Mouse (Mus musculus): ENCODE data around the gene Eps8l2.
A peak's percentile ranks its signal among the peaks of the same experiment; 100 is the strongest.

Gene Eps8l2

DNA sequence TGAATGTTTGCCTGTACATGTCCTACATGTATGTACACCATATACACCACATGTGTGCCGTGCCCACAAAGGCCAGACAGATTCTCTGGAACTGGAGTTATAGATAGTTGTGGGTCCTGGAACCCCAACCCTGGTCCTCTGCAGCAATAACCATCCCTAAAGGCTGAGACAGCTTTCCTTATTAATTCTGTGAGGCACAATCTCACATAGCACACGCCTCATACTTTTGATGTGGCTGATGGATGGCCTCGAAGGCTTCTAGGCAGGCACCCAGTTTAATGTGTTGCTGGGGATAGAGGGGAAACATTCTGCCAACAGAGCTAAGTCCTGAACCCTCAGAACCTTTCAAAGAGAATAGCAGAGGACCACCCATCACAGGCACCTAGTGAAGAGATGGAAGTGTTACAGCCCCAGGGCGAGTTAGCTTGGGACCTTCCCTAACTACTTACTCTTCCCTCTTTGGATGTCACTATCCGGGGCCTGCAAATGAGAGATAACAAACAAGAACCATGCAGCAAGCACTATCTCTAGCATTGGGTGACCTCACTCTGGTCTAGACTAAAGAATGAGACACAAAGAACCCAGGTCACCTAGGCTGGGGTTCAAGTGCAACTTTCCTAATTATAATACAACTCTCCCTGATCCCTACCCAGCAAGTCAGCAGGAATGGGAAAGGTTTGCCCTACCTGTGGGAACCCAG lies 25.8 kb downstream of the Eps8l2 start:
- DNase-seq (ENCODE audit: low read depth, low spot score): no peak

DNA sequence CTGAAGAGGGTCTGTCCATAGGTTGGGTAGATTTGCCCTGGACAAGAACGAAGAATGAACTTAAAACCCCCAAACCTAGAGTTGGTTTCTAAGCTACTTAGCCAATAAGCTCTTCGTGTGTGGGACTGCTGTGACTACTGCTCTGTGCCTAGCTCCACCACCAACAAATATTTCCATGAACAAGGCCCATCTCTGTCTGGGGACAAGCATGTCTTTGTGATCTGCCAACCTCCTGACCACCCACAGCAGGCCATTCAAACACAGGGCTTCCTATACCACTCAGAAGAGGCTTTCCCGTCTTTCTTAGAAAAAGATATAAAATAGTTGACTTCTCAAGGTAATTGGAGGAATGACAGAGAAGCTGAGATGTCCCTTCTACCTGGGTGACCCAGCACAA lies 26.4 kb downstream of the Eps8l2 start:
- peak; percentile 69 for DNase-seq (ENCODE audit: low read depth, low spot score)

DNA sequence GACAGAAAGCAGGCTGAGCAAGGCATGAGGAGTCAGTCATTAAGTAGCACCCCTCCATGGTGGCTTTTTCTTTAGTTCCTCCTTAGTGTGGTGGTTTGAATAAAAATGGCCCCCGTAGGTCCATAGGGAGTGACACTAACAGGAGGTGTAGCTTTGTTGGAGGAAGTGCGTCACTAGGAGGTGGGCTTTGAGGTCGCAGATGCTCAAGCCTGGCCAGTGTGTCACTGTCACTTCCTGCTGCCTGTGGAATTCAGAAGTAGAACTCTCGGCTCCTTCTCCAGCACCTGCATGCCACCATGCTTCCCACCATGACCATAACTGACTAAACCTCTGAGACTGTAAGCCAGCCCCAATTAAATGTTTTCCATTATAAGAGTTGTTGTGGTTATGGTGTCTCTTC lies 28.7 kb downstream of the Eps8l2 start:
- DNase-seq (ENCODE audit: low read depth, low spot score): no peak

DNA sequence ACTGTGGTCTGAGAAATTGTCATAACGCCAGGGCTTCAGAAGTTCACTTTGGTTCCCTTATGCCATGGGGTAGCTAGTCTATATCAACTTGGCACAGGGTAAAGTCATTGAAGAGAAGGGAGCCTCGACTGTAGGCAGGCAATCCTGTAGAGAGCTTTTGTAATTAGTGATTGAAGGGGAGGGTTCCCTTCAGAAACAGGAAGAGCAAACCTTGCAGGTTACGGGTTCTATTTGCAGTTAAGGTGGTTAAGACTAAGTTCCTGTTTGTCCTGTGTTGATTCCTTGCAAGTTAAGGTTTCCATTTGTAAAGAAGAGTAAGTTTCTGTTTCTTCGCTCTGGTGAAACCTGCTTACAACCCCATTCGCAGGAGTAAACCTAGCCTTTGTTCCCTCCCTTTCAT lies 31.2 kb downstream of the Eps8l2 start:
- no peak for DNase-seq (ENCODE audit: low read depth, low spot score)

DNA sequence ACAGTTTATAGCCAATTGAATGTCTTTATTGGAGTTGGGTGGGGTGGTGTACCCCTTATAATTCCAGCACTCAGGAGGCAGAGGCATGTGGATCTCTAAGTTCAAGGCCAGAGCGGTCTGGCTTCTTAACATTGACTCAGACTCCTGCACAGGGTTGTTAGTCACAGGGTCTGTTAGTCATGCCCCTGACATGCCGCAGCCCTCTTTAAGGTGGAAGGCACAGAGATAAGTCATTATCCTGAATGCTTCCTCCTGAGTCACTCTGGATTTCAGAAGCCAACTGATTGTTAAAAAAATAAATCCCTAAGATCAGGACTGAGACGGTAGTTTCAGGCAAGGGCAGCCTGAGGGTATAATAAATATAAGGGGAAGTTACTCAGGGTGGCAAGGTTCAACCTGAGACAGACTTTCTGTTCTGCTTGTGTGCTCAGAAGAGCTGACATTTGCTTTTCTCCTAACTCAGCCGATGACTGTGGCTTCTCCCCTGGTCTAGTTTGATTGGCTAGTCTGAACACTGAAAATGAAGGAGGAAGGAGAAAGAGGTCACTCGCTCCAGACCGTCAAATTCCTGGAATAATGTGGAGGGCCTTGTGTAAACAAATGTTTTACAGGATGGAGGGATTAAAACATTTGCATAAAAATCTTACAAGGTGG lies 33.4 kb downstream of the Eps8l2 start:
- DNase-seq (ENCODE audit: low read depth, low spot score): no peak

DNA sequence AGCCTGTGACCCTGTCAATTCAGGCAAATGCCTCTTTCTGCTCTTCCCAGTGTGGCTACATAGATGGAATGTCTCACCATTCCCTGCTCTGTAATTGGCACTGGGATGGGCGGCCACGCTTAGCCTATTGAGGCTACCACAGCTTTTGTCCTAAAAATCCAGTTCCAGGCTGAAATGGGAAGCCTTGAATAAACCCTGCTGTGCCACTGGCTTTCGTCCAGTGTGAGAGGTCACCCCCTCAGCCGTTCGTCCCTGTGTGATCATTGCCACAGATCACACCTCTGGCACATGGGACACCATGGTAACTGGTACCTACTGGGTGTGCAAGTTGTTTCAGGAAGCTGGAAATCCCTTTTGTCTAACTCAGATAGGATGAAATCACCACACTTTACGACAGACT lies 34.9 kb downstream of the Eps8l2 start:
- DNase-seq (ENCODE audit: low read depth, low spot score): no peak

DNA sequence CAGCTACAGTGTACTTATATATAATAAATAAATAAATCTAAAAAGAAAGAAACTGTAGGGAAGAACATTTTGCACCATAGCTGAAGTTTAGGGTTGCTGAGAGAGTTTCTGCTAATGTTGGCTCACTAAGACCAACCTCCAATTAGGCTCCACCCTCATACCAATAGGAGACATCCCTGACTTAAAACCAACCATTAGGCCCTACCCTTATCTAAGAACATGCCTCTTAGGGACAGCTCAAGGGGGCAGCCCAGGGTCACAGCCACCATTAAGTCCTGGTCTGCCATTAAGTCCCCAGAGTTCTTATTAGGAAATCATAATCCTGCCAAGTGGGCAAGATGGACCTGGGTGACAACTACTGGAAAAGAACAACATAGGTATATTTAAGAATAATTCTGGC lies 35.7 kb downstream of the Eps8l2 start:
- no peak for DNase-seq (ENCODE audit: low read depth, low spot score)

DNA sequence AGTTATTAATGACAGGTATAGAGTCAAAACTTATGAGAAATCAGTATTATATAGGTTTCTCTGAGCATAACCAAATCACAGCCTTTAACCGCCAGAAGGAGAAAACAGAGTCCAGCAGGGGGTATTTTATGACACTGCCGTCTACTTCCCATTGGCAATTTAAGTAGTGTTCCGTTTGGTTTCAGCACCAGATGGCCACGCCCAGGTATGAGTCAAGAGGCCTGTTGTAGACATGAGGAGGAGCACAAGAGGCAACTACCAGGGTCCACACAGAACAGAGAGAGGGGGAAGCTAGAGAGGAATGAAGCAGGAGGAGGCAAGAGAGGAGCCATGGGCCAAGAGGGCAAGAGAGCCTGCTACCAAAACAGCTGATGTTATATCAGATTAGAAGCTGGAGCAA lies 40.9 kb downstream of the Eps8l2 start:
- DNase-seq (ENCODE audit: low read depth, low spot score): no peak

DNA sequence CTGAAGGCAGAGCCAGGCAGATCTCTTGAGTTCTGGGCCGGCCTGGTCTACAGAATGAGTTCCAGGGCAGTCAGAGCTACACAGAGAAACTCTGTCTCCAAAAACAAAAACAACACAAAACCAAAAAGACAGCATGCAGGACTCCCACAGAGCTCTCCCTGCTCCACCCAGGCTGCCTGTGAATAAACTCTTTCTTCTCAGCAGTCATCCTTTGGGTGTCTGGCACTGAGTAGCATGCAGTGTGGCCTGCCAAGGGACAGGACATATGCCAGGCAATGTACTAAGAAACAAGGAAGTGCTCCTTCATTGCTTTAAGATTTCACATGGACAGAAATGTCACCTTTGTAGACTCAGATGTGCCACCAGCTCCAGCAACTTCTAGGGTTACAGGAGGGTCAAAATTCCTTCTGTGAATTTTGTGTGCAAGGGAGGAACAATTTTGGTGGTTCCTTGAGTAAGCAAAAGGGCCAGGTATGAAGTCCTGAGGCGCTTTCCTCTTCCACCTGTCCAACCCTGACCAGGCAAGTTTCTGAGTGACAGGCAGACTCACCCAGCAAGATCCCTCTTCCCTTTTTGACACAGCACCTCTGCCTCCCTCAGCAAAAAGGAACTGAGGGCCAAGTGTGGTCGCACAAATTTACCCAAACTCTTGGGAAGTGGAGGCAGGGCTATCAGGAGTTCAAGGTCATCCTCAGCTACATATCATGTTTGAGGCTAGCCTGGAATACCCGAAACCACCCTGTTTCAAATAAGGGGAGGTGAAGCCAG lies 42.6 kb downstream of the Eps8l2 start:
- DNase-seq (ENCODE audit: low read depth, low spot score): no peak

DNA sequence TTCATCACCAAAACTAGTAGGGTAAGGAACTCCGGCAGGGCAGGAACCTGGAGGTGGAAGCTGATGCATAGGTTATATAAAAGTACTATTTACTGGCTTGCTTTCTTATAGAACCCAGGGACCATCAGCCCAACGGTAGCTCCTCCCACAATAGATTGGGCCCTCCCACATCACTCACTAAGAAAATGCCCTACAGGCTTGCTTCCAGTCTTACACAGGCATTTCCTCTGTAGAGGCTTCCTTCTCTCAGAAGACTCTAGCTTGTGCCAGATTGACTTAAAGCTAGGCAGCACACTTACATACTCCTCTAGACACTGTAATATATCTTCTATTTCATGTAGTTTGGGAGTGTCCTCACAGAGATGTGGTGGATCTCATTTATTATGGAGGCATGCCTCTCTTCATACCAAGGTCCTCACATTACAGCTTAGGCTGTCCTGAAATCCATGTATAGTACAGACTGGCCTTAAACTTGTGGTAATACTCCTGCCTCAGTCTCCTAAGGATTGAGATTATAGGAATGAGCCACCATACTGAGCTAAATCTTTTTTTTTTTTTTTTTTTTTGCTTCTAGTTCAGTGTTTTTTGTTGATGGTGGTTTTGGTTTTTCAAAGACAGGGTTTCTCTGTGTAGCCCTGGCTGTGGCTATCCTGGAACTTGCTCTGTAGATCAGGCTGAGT lies 49.3 kb downstream of the Eps8l2 start:
- no peak for DNase-seq (ENCODE audit: low read depth, low spot score)

DNA sequence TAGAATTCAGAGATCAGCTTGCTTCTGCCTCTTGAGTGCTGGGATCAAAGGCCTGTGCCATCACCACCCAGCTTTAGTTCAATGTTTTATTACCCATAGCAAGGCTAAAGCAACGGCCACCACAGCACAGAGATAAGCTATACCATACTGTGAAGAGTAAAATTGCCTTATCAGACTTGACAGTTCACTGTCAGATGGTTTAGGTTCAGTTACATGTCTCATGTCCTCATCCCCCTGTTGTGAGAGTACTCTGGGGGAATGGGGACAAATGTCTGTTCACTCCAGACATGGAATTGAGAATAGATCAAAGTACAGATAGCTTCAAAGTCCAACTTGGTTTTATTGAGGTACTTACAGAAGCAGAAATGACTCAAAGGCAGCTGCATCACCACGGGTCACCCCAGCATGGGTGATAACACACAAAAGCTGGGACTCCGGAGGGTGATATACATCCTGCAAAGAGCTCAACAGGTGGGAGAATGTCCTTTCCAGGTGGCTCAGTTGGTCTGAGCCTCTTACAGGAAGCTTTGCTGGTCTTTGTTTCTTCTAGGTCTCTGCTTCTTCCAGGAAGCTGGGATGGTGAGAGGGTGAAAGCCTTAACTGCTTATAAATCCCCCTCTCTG lies 49.9 kb downstream of the Eps8l2 start:
- DNase-seq (ENCODE audit: low read depth, low spot score): no peak

DNA sequence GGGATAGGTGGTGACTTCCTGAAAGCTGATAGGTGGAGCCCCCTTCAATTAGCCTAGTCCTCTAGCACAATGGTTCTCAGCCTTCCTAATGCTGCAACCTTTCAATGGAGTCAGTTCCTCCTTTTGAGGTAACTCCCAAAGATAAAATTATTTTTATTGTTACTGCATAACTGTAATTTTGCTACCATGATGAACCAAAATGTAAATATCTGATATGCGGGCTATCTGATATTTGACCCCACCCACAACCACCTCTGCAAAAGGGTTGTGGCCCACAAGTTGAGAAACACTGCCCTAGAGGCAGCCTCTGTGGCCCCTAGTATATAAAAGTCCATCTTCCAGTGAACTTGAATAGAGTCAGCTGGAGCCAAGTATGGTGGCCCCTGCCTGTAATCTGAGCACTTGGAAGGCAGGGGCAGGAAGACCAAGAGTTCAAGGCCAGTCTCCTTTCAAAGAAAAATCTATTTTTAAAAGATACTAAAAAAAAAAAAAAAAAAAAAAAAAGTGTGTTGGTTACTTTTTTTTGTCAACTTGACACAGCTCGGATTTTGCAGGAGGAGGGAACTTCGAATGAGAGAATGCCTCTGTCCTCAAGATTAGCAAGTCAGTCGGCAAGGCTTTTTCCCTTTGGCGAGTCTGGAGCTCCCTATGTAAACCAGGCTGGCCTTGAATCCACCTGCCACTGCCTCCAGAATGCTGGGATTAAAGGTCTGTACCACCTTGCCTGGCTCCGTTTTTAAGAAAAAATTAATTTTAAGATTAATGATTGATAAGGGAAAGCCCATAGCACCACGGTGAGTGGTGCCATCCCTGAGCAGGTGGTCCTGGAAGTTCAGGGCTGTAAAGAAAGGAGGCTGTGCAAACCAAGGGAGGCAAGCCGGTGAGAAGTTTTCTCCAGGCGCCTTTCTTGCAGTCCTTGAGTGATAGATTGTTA lies 51.9 kb downstream of the Eps8l2 start:
- DNase-seq (ENCODE audit: low read depth, low spot score): no peak

DNA sequence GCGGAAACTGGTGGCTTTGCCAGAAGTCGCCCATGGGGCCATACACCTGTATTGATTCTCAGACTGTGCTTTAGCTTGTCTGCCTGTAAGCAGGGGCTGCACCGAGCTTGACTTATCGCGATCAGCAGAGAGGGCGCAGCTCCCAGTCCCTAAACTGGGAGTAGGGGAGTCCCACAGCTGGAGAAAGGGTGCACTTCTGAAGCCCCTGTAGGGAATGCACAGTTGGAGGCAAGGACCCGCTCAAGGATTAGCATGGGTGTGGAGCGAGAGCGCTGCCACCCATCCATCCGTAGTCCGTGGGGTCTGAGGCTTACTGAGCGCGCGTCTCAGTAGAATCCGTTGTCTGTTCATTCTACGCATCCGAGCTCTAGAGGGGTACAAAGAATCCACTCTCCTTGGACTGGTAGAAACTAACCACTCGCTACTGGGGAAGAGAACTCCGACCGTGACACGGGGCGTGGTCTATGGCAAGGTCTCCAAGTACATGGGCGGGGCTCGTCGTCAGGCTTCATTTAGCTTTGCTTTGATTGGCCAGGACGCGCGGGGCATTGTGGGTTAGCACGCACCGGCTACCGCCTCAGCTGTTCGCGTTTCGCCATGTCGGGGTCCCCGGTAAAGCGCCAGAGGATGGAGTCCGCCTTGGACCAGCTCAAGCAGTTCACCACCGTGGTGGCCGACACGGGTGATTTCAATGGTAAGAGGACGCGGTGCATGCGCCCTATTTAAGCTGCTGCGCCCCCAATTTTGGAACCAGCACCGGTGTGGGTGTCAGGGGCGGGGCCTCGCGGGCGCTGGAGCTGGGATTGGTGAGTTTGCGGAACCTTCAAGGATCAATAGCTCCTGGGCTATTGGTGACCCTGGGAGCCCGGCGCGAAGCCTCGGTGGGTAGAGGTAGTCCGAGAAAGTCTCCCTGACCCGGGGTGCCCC lies 53.2 kb downstream of the Eps8l2 start, which contains the start of gene Taldo1:
Gene Taldo1, plus strand, starts transcription at position 575 of the 927 bp plus-strand sequence.
- peak; percentile 89 for DNase-seq (ENCODE audit: low read depth, low spot score)

DNA sequence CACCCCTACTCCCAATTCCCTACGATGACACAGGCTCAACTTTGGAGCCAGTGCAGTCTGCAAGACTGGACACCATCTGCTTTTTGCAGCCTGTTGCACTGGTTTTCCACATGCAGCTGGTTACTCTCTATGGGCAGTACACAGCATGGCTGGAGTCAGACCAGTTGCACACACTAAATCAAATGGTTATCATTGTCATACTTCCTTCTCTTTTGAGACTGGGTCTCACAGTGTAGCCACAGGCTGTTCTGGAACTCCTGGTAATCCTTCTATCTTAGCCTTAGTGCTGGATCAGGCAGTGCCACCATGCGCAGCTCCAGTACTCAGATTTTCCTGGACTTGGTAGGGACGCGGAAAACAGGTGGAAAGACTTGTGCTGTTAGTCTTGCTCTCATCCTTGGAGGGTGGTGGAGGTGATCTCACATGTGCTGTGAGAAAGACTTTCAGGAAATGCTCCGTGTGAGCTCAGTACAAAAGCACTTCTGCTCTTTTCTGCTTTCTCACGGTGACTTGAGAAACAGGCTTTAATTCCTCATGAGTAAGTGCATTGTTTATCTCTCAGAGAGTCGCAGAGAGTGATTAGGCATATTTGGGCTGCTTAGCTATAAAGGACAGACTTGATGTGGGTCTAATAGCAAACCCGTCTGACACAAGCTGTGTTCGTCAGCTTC lies 54.0 kb downstream of the Eps8l2 start:
- no peak for DNase-seq (ENCODE audit: low read depth, low spot score)

DNA sequence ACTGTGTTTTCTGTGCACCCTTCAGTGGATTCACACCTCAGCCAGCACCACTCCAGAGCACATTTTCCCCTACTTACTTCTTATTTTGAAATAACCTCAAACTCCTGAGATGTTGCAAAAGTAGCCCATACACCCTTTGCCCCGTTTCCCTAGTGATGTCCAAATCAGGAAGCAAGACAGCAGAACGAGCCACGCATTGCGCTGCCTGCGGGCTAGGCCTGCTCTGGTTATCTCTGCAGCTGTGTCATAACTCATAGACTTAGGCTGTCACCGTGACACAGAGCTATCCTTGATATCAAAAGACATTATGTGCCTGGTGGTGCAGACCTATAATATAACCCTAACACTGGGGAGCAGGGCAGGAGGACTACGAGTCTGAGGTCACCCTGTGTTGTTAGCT lies 55.5 kb downstream of the Eps8l2 start:
- no peak for DNase-seq (ENCODE audit: low read depth, low spot score)

DNA sequence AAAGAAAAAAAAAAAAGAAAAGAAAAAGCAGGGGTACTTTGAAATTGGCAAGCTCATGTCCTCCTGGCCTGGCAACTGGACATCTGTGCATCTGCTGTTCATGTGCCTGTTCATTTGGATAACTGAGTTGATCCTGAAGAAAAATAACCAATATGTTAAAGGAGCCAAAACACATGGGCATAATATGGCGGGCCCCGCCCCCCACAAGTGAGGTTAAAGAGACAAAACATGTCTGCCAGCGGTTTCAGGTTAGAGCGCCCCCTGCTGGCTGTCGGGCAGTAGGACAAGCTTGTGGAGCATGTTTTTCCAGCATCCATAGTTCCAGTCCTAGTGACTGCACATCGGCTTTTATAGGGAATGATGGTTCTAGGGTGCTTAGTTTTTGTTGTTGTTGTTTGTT lies 56.1 kb downstream of the Eps8l2 start:
- DNase-seq (ENCODE audit: low read depth, low spot score): no peak

DNA sequence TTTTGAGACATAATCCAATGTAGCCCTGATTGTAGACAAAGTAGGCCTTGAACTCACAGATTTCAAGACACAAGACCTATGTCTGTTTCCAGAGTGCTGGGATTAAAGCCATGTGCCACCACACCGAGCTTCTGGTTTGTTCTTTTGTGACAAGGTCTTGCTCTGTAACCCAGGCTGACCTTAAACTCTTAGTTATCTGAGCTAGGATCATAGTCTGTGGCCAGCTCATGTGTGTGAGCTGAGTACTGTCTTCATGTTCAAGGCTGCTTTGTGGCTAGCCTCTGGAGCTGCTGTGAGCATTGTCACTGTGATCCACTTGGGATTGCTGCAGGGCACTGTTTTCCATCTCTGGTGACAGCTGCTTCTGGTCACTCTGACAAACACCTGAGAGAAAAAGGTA lies 56.7 kb downstream of the Eps8l2 start:
- no peak for DNase-seq (ENCODE audit: low read depth, low spot score)

DNA sequence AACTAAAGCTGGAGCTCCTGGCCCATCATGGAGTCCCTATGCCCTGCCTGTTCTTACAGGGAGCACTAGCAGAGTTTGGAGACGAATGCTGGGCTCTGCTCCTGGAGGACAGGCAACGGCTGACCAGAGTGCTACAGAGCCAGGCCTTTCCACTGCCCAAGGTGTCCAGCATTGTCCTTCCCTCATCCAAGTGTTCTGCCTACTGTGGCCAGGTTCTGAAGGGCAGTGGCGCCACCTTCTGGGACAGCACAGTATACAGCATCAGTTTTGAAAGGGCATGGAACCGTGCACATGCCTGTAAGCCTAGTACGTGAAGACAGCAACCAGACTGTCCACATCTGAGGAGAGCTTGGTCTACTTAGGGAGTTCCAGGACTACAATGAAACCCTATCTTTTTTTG lies 64.6 kb downstream of the Eps8l2 start:
- no peak for DNase-seq (ENCODE audit: low read depth, low spot score)

DNA sequence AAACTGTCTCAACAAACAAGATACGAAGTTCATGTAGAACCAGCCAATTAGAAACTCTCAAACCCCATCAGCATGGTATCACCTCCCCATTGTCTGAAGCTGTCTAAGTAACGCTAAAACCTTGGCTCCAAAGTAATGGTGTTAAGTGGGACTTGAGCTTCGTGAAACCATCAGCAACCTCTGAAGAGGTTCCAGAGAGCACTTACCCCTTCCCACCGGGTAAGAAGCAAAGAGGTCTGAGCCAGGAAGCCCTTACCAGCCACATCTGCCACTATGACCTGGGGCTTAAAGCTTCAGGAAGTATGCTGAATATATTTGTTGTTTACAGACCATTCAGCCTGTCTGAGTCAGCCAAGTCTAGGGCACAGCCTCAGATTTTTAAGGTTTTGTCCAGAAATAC lies 66.8 kb downstream of the Eps8l2 start:
- DNase-seq (ENCODE audit: low read depth, low spot score): no peak

All from telencephalon, adult 2 months (tissue).